Mouse (Mus musculus) urinary bladder, postnatal 4 days (tissue): ENCODE data around the gene Col13a1.
A peak's percentile ranks its signal among the peaks of the same experiment; 100 is the strongest.

Experiments
- DNase-seq, 2 experiments: peaks; one replicate each; pipeline ENCODE4 v3.0.0; 2021 to 2022; ENCODE audit warnings: low spot score in 2 of 2

Col13a1 gene

GRCm38 (mm10) chr10:61978866-61979340 is at the start of gene Col13a1:
Gene Col13a1, minus strand, starts transcription at chr10:61979108.
- peak in 1 of 2 experiments; percentile 32 for DNase-seq

DNA sequence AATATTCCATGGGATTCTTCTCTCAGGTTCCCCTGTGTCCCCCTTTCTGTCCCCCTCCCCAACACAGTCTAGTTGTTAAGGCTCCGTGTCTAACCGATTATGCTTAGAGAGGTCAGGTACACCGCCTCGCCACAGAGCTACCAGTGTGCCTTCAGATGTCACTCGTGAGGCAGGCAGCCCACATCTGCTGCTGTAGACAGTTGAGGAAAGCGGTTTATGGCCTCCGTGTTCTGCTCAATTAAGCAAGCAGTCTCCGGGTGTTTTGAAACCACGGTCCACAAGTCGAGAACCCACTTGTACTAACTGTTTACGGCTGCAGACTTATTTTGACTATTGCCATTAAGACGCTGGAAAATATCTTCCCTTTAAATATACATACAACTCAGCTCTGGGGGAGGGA is 48.8 kb upstream of the Col13a1 start:
- DNase-seq, result no peak

DNA sequence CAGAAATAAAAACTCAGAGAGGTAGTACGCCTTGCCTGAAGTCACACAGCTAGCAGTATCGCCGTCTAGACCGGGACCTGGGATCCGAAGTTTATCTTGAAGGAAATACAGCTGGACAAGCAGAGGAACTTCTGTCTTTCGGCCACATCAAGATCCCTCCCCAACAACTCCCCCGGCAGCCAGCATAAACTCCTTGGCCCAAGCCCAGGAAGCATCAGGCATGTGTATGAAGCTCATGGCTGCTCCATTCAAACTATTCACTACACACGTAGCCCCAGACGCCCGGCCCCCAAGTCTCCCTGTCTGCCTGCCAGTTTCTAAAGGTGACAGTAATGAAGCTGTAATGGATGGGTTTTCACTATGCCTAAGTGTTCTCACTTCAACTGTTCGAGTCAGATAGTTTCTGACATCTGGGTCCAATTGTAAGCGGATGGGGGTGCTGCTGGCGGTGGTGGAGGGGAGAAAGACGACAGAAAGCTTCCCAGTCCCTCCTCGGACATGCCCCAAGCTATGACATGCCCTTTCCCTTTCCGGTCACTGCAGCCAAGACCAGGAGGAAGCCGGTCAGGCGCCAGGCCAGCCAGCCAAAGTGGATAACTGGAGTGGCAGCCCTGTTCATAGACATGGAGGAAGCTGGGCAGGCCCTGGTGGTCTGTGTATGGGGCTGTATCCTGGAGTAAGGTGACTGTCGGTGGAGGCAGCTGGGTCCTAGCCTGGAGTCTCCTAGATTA is 45.1 kb upstream of the Col13a1 start:
- no peak for DNase-seq

DNA sequence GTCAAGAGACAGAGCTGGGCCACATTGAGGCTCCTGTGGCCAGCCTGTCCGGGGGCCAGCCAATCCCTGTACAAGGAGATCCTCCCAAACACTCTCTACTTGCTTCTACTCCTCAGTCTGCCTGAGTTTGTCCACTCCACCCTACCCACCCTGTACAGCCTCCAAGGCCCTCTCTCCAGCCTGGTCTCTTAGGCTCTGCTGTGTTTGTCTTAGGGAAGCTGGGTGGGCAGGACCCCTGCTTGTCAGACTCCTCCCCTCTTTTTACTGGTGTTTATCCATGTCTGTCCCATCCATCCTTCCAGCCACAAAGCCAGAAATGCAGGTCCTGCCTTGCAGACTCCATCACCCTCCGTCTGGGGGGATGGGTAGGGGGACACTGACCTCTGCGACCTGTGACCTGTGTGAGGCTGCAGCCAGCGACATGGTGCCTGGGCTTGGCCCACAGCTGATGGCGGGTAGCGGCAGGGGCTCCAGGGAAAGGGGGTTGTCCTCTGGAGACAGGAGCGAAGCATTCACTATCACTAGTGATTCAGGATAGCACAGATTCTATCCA is 41.2 kb upstream of the Col13a1 start:
- DNase-seq, result no peak

DNA sequence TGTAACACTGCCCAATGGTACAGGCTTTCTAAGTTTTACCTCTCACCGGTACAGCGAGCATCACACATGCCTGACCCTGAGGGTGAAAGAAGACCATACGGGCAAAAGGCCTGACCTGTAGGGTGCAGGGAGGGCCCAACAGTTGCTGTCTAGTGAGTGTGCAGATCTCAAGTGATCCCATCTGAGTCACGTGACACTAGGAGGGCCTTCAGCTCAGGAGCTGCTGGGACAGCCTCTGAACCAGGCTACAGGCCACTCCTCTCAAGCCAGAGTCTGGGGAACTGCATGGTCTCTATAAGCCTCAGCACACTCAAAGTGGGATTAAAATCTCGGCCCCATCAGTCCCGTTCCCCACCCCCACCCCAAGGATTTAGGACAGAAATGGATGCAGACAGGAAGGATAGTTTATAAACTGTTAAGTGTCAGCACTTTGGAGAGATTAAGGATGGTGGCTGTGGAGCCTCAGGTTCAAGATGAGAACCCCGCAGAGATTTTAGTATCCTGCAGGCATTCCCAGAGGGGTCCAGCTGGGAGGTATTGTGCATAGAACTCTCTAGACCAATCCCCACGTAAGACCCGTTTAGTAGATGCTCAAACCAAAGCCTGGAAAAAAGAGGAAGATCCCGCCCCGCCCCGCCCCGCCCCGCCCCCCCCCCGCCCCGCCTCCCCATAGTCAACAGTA is 40.6 kb upstream of the Col13a1 start:
- no peak for DNase-seq

GRCm38 (mm10) chr10:62016947-62017346 is 38.0 kb upstream of the Col13a1 start:
- DNase-seq, result no peak

DNA sequence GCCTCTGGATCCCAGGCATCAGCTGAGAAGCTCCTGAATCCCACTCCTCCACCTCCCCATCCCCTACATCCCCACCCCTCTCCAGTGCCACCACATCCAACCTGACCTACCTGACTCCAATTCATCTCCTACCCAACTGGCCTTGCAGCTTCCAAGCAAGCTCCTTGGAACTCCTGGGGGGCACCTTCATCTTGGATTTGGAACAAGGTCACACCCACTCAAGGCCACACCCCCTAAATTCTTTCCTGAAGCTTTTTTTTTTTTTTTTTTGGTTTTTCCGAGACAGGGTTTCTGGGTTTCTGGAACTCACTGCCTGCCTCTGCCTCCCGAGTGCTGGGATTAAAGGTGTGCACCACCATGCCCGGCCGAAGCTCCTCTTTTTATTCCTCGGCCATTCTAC is 34.3 kb upstream of the Col13a1 start:
- no peak for DNase-seq

- DNase-seq, result no peak
These were observed 33.5 kb upstream of the Col13a1 start for GRCm38 (mm10) chr10:62012371-62012770.

DNA sequence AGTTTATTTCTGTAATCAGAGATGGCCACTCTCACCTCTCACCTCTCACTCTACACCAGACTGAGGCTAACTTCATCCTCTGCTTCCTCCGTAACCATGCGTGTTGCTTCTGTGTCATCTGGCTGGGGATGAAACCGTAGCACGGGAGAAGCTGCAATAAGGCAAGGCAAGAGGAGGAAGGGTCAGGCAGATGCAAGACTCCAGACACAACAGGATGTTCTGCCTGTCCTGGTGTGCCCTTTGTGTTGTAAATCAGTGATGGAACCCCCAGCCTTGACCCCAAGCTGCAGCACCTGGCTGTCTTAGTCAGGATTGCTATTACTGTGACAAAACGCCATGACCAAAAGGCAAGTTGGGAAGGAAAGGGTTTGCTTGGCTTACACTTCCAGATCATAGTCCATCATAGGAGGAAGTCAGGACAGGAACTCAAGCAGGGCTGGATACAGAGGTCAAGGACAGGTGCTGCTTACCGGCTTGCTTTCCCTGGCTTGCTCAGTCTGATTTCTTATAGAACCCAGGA is 31.1 kb upstream of the Col13a1 start:
- no peak for DNase-seq

GRCm38 (mm10) chr10:62007958-62008357 is 29.1 kb upstream of the Col13a1 start:
- DNase-seq, result no peak

GRCm38 (mm10) chr10:62006371-62006770 is 27.5 kb upstream of the Col13a1 start:
- DNase-seq, result no peak

GRCm38 (mm10) chr10:62000216-62000615 is 21.3 kb upstream of the Col13a1 start:
- no peak for DNase-seq

- no peak for DNase-seq
These were observed 20.9 kb upstream of the Col13a1 start for GRCm38 (mm10) chr10:61999766-62000165.

GRCm38 (mm10) chr10:61991481-61992424 is 12.8 kb upstream of the Col13a1 start:
- DNase-seq, result no peak

DNA sequence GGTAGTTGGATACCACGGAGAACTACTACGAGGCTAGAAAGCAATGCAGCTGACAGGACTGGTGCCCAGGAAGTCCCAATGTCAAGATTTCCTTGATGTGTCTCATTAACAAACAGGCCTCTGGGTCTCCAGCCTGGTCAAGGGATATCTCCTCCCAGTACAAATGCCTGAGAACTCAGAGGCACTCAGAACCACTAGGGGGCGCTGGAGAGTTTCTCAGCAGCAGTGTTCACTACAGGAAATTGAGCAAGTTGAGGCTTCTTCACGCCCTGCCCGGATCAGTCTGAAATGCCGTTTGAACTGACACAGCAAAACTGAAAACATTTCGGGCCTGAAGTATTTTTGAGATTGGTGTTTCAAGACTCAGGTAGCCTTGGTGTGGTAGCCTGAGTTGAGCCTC is 1.5 kb upstream of the Col13a1 start:
- DNase-seq, result peak; percentile 82 to 95

DNA sequence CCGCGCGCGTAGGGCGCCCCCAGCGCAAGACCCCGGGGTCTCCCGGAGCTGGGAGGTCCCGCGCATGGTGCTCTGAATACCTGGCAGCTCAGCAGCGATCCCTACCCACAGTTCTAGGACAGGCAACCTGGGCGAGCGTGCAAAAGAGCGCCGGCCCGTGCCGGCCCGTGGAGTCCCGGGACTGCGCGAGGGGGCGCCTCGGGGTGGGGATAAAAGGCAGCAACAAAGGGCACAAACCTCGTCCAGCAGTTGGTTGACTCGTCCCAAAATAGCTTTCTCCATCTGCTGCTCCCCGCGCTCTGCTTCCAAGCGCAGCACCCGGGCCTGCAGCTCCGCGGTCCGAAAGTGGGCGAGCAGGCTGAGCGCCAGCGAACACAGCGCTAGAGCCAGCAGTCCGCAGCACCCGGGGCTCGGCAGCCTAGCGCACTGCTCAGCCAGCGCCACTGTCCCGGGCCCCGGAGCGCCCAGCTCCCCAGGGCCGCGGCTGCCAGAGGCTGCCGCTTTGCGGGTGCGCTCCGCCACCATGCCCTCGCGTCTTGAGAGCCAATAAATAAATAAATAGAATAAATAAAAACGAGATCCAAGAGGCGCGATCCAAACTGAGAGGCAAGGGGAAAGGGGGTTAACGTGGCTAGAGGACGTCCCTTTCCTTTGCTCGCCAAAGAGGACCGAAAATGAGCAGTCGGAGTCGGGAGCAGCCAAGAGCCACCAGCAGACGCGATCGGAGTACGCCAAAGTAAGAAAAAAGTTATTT is 619 bp downstream of the Col13a1 start:
- no peak for DNase-seq

DNA sequence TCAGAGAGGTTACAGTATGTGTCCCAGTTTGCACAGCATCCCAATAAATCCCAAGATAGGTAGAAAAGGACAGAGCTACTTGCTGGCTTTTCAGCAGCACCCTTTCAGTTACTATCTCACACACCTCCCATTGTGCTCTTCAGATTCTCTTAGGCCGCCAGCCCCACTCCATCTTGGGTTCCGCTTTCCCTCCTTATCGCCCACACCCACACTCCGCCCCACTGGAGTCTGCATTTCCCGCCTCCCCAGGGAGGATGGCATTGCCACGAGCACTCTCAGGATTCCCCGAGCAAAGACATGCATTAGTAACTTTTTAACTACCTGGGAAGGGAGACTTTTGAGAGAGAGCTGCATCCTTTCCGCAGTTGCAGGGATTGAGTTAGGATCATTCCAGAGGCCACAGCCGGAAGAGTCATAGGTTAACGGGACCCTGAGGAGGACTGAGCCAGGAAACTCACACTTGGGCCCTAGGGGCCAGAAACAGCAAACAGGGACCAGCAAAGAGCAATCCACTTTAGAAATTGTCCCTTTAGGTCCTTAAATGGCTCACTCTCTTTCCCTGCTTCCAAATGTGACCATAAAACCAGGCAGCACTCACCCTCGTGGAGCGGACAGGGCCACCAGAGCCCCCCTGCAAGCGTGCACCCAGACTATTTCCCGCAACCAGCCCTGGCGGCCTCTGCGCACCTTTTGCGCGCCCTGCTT is 1.4 kb downstream of the Col13a1 start:
- DNase-seq, result no peak

DNA sequence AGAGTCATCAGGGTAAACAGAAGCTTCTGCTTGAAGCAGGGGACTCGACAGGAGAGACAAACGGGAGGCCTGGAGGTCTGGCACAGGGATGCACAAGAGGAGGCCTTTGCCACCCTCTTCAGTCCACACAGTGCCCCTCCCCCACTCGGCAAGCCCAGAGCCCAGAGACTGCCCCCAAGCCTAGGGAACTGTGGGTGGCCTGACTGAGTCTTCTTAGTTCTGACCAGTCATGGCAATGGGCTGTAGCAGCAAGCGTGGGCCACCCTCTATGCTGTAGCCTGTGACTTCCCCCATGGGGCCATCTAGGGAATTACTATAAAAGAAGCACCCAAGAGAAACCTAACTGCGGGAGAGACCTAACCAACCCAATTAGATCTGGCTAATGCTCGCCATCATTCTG is 1.9 kb downstream of the Col13a1 start:
- DNase-seq, result no peak

- DNase-seq, result no peak
These were observed 4.3 kb downstream of the Col13a1 start for GRCm38 (mm10) chr10:61974581-61974980.

GRCm38 (mm10) chr10:61972041-61972440 is 6.9 kb downstream of the Col13a1 start:
- DNase-seq, result no peak
